Mouse (Mus musculus) intestine, postnatal 0 days (tissue): Measurements from ENCODE around the gene Slc35g3. TPM values are rescaled to one million over a fixed set of nuclear protein-coding genes. Genes with fewer than 3 reads are reported as not detected.

Experiments
- ATAC-seq: fragments of 200-750 bp; cut with Nextera tagmentation; 2 replicates; pipeline ENCODE4 v1.8.0; 2017; ENCODE audit warnings: mild to moderate bottlenecking, moderate TSS enrichment, moderate library complexity
- H3K27ac ChIP-seq: fragments of 300-500 bp; sonication (generic); 2 replicates; pipeline ENCODE4 v1.5.1; 2014; ENCODE audit warnings: mild to moderate bottlenecking, low read depth, low read length, moderate library complexity
- H3K27me3 ChIP-seq: fragments of 300-500 bp; sonication (generic); replicated peaks from 2 replicates; pipeline ENCODE4 v1.6.1; 2014; ENCODE audit warnings: low read length, mixed read lengths; ENCODE audit not compliant: control insufficient read depth, insufficient read depth
- H3K36me3 ChIP-seq: fragments of 300-500 bp; sonication (generic); 2 replicates; pipeline ENCODE4 v1.6.1; 2014; ENCODE audit warnings: mild to moderate bottlenecking, moderate library complexity; ENCODE audit not compliant: control insufficient read depth, insufficient read depth
- H3K4me1 ChIP-seq: fragments of 300-500 bp; sonication (generic); replicated peaks from 2 replicates; pipeline ENCODE4 v1.6.1; 2014; ENCODE audit warnings: antibody characterized with exemption, low read length, mixed read lengths; ENCODE audit not compliant: control insufficient read depth, insufficient read depth
- H3K4me2 ChIP-seq: fragments of 300-500 bp; sonication (generic); replicated peaks from 2 replicates; pipeline ENCODE4 v1.6.1; 2014; ENCODE audit warnings: low read depth, mild to moderate bottlenecking, moderate library complexity
- H3K4me3 ChIP-seq: fragments of 300-500 bp; sonication (generic); 2 replicates; pipeline ENCODE4 v1.5.1; 2014; ENCODE audit warnings: low read depth, low read length
- H3K9ac ChIP-seq: fragments of 300-500 bp; sonication (generic); 2 replicates; pipeline ENCODE4 v1.6.1; 2014; ENCODE audit warnings: mild to moderate bottlenecking, low read depth, low read length
- H3K9me3 ChIP-seq: fragments of 300-500 bp; sonication (generic); 2 replicates; pipeline ENCODE4 v1.6.1; 2016; ENCODE audit warnings: mixed run types; ENCODE audit not compliant: control insufficient read depth
- CTCF ChIP-seq: sonication (generic); IDR thresholded peaks from 2 replicates; pipeline ENCODE4 v1.5.1; 2016; ENCODE audit warnings: low read depth, mild to moderate bottlenecking, control low read depth, antibody characterized with exemption, moderate library complexity
- WGBS: fragments of 180-500 bp; shearing (Covaris S2); extraction: QIAGEN DNeasy Blood & Tissue Kit; methylation state at CpG from one replicate; pipeline ENCODE4 v1.1.7; 2014; 5-methylcytosine and 5-hydroxymethylcytosine counted together
- polyA plus RNA-seq: library from polyadenylated mRNA; unstranded; fragments of >200 nt; fragmentation: Nextera tagmentation; extraction: Ambion mirVana; gene quantifications from 2 replicates; pipeline ENCODE4 v1.2.1, GENCODE M21; 2015

Slc35g3 gene
- polyA plus RNA-seq, 1 experiment from 2014 or later, result 0.12 TPM

GRCm38 (mm10) chr11:69766872-69767624 is 5.3 kb upstream of the Slc35g3 start:
- no peak for ATAC-seq
- Histone ChIP-seq H3K27me3 (no peaks in the 10 kb centered on the region), H3K36me3 (peaks cover 4% of the 10 kb centered on the region; the same call in 1 of the 2 replicates), H3K9ac (peak overlapping the region; percentile 91; the same call in 1 of the 2 replicates), H3K9me3 (no peaks in the 10 kb centered on the region), H3K4me2 (peak overlapping the region; percentile 93), H3K27ac (no peak overlapping the region), H3K4me3 (peak overlapping the region; percentile 93), H3K4me1 (no peaks in the 10 kb centered on the region)
- WGBS, result 61% methylated on average over 13 of the region's 13 CpGs
- no peak for TF ChIP-seq CTCF

- H3K27me3 ChIP-seq, result no peaks in the 10 kb centered on the region
- under 1% methylated on average over 36 of the region's 37 CpGs for WGBS
- TF ChIP-seq CTCF, result no peak
- H3K4me2 ChIP-seq, result peak overlapping the region; percentile 93
- peaks cover 4% of the 10 kb centered on the region; the same call in 1 of the 2 replicates for H3K36me3 ChIP-seq
- H3K27ac ChIP-seq, result peak overlapping the region; percentile 86
- H3K9ac ChIP-seq, result peak overlapping the region; percentile 91
- H3K4me1 ChIP-seq, result no peaks in the 10 kb centered on the region
- ATAC-seq, result peak; percentile 73
- no peaks in the 10 kb centered on the region for H3K9me3 ChIP-seq
- H3K4me3 ChIP-seq, result peak overlapping the region; percentile 93
Measured at GRCm38 (mm10) chr11:69766126-69766609, 4.4 kb upstream of the Slc35g3 start.

GRCm38 (mm10) chr11:69765221-69766125 is 3.7 kb upstream of the Slc35g3 start, which contains the start of gene Zbtb4:
Gene Zbtb4 (plus strand): TSS chr11:69765912.
- Histone ChIP-seq H3K36me3 (no peaks in the 10 kb centered on the region), H3K27me3 (no peaks in the 10 kb centered on the region), H3K9me3 (no peaks in the 10 kb centered on the region), H3K4me2 (peak within 1 kb of the TSS; percentile 93), H3K9ac (peak within 1 kb of the TSS; percentile 91), H3K4me1 (no peaks in the 10 kb centered on the region), H3K4me3 (peak within 1 kb of the TSS; percentile 93), H3K27ac (peak within 1 kb of the TSS; percentile 86)
- peak; percentile 57 for ATAC-seq
- whole genome bisulfite sequencing, result 21% methylated on average over 44 of the region's 55 CpGs
- no peak for TF ChIP-seq CTCF

GRCm38 (mm10) chr11:69763551-69763950 is 1.8 kb upstream of the Slc35g3 start:
- no peaks in the 10 kb centered on the region for H3K9me3 ChIP-seq
- peak; percentile 58 for TF ChIP-seq CTCF
- H3K4me2 ChIP-seq, result no peak overlapping the region
- H3K4me3 ChIP-seq, result no peak overlapping the region
- WGBS, result 76% methylated on average over 7 of the region's 7 CpGs
- no peaks in the 10 kb centered on the region for H3K27me3 ChIP-seq
- no peak for ATAC-seq
- no peak overlapping the region for H3K9ac ChIP-seq
- no peak overlapping the region for H3K27ac ChIP-seq
- H3K4me1 ChIP-seq, result no peaks in the 10 kb centered on the region
- no peaks in the 10 kb centered on the region for H3K36me3 ChIP-seq

GRCm38 (mm10) chr11:69760901-69761200 is 917 bp downstream of the Slc35g3 start:
- no peak for TF ChIP-seq CTCF
- no peaks in the 10 kb centered on the region for H3K27me3 ChIP-seq
- H3K9ac ChIP-seq, result no peak overlapping the region
- no peak overlapping the region for H3K4me3 ChIP-seq
- H3K9me3 ChIP-seq, result no peaks in the 10 kb centered on the region
- no peak overlapping the region for H3K4me2 ChIP-seq
- WGBS, result 92% methylated on average over 7 of the region's 7 CpGs
- H3K4me1 ChIP-seq, result peaks cover 9% of the 10 kb centered on the region; the same call in 1 of the 2 replicates
- H3K27ac ChIP-seq, result no peak overlapping the region
- ATAC-seq, result no peak
- no peaks in the 10 kb centered on the region for H3K36me3 ChIP-seq
